Mouse (Mus musculus) C2C12 (cell line): ENCODE results near the gene Angpt4.

ENCODE experiments used
- CEBPB ChIP-seq: IDR thresholded peaks from one replicate; pipeline ENCODE4 v1.6.1; 2011; ENCODE audit warnings: low read depth, mild to moderate bottlenecking, control low read depth, moderate library complexity
- CTCF ChIP-seq: IDR thresholded peaks from one replicate; pipeline ENCODE4 v1.5.1; 2011; ENCODE audit not compliant: control insufficient read depth, insufficient read depth, insufficient read length
- MAX ChIP-seq: IDR thresholded peaks from one replicate; pipeline ENCODE4 v1.6.1; 2011; ENCODE audit warnings: mild to moderate bottlenecking, control low read depth
- MYOD1 ChIP-seq: IDR thresholded peaks from one replicate; pipeline ENCODE4 v1.6.1; 2011; ENCODE audit warnings: low read depth; ENCODE audit not compliant: control insufficient read depth, insufficient read length
- MYOG ChIP-seq: IDR thresholded peaks from one replicate; pipeline ENCODE4 v1.6.1; 2011; ENCODE audit not compliant: control insufficient read depth, insufficient read length; ENCODE audit errors: extremely low read depth
- USF1 ChIP-seq: IDR thresholded peaks from one replicate; pipeline ENCODE4 v1.6.1; 2011; ENCODE audit warnings: low read depth, mild to moderate bottlenecking, control low read depth, moderate library complexity

GRCm38 (mm10) chr2:151986958-151987357 is 75.9 kb downstream of the Angpt4 start:
- TF ChIP-seq CTCF (no peak), MYOG (no peak), MAX (no peak), USF1 (no peak), MYOD1 (no peak), CEBPB (no peak)
